Mouse (Mus musculus) CD4-positive naive resting alpha-beta T cell, adult 57 days (primary cell): ENCODE measurements around the gene Ptprn. TPM values are rescaled to one million over a fixed set of nuclear protein-coding genes. Genes with fewer than 3 reads are reported as not detected.

Source experiments
- total RNA-seq: library from RNA; stranded (reverse); gene quantifications from one replicate; pipeline ENCODE4 v1.2.4, GENCODE M21; 2023

Gene Ptprn
- total RNA-seq = 0.53 TPM

GRCm38 (mm10) chr1:75264091-75264880 lies at the start of gene Ptprn:
Gene Ptprn (minus strand): TSS chr1:75264502.

GRCm38 (mm10) chr1:75278228-75278627 lies 13.9 kb upstream of the Ptprn start, which contains the start of gene Resp18:
Gene Resp18 (minus strand): TSS chr1:75278415.

GRCm38 (mm10) chr1:75236117-75237050 lies 27.9 kb downstream of the Ptprn start, which contains the start of gene Dnajb2:
Gene Dnajb2 (plus strand): TSS chr1:75236406.

GRCm38 (mm10) chr1:75231664-75232152 lies 32.6 kb downstream of the Ptprn start, which contains the start of gene A630095N17Rik:
Gene A630095N17Rik (minus strand): TSS chr1:75232102.

GRCm38 (mm10) chr1:75219531-75219930 lies 44.8 kb downstream of the Ptprn start, which contains the start of gene Tuba4a:
Gene Tuba4a (minus strand): TSS chr1:75219865.

GRCm38 (mm10) chr1:75210136-75211087 lies 53.9 kb downstream of the Ptprn start, which contains the start of the genes Glb1l and Stk16:
Gene Glb1l (minus strand): TSS chr1:75210813.
Gene Stk16 (plus strand): TSS chr1:75210838.

Other genes starting within 250 kb of the Ptprn start
- gene Nhej1, start 139.3 kb downstream of the Ptprn start, total RNA-seq = 4.0 TPM
- gene Slc23a3, start 130.6 kb downstream of the Ptprn start, total RNA-seq = 3.0 TPM
- gene Cnppd1, start 121.8 kb downstream of the Ptprn start, total RNA-seq = 128 TPM
- 87.9 TPM for gene Retreg2, start 121.7 kb downstream of the Ptprn start, total RNA-seq
- gene Zfand2b, start 95.9 kb downstream of the Ptprn start, total RNA-seq = 42.9 TPM
- 3.8 TPM for gene Abcb6, start 84.1 kb downstream of the Ptprn start, total RNA-seq
- 27.2 TPM for gene Ankzf1, start 72.4 kb downstream of the Ptprn start, total RNA-seq
- 38.5 TPM for gene Atg9a, start 72.3 kb downstream of the Ptprn start, total RNA-seq
- gene Glb1l, start 53.7 kb downstream of the Ptprn start, total RNA-seq = 7.8 TPM
- 74.9 TPM for gene Stk16, start 53.7 kb downstream of the Ptprn start, total RNA-seq
- gene Tuba4a, start 44.6 kb downstream of the Ptprn start, total RNA-seq = 192 TPM
- not detected for gene A630095N17Rik, start 32.4 kb downstream of the Ptprn start, total RNA-seq
- 57.5 TPM for gene Dnajb2, start 28.1 kb downstream of the Ptprn start, total RNA-seq
- not detected for gene Resp18, start 13.9 kb upstream of the Ptprn start, total RNA-seq
- 33.5 TPM for gene Dnpep, start 53.5 kb upstream of the Ptprn start, total RNA-seq
- gene Des, start 95.8 kb upstream of the Ptprn start, total RNA-seq = 0.38 TPM
- 0.41 TPM for gene Speg, start 110.8 kb upstream of the Ptprn start, total RNA-seq
- 60.7 TPM for gene Gmppa, start 171.4 kb upstream of the Ptprn start, total RNA-seq
- gene Asic4, start 185.9 kb upstream of the Ptprn start, total RNA-seq = not detected
- gene Chpf, start 214.8 kb upstream of the Ptprn start, total RNA-seq = 28.2 TPM
- 2.8 TPM for gene Tmem198, start 215.0 kb upstream of the Ptprn start, total RNA-seq
- gene Obsl1, start 241.9 kb upstream of the Ptprn start, total RNA-seq = 2.0 TPM
- 1.2 TPM for gene Inha, start 242.6 kb upstream of the Ptprn start, total RNA-seq